Mouse (Mus musculus) heart, postnatal 0 days (tissue): Measurements from ENCODE around the gene Gna11.

Source experiments
- CTCF ChIP-seq: IDR thresholded peaks from 2 replicates; pipeline ENCODE4 v1.5.1; 2016; ENCODE audit warnings: antibody characterized with exemption, control low read depth, low read depth
- EP300 ChIP-seq: IDR thresholded peaks from 2 replicates; pipeline ENCODE4 v1.6.1; 2016; ENCODE audit warnings: antibody characterized with exemption, low read depth

DNA sequence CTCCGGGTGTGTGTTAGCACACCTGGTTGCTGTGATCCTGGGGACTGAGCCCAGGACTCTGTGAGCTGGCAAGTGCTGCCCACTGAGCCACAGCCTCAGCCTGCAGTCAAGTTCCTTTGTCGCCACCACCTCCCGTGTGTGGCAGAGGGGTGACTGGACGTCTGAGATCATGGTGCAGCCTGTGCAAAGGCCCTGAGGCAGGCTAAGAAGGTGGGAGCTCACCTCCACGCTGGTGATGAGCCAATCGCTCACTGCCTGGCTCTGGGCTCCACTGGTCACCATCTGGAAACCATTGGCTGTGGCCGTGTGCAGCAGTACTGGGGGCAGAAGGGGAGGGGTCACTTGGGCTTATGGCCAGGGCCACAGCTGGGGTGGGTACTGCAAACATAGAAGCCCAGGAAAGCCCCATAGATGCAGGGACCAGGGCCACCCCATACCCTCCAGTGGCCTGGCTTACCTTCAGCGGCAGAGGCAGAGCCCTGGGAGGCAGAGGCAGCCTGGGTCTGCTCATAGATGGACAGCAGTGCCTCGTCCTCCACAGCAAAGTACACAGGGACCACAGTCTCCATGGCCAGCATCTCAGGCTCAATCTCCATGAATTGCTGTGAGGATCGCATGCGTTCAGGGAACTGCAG lies 52.3 kb downstream of the Gna11 start:
- TF ChIP-seq CTCF, result no peak
- TF ChIP-seq EP300, result no peak
